Mouse (Mus musculus) frontal cortex, adult 2 months (tissue): ENCODE data around the gene Gm10198. TPM values are rescaled to one million over a fixed set of nuclear protein-coding genes. Genes with fewer than 3 reads are reported as not detected.
A peak's percentile ranks its signal among the peaks of the same experiment; 100 is the strongest.

Experiments used
- DNase-seq, 2 experiments: peaks; one replicate each; pipeline ENCODE4 v3.0.0; 2022; ENCODE audit warnings: low spot score in 1 of 2; ENCODE audit errors: extremely low spot score in 1 of 2
- polyA plus RNA-seq: library from polyadenylated mRNA; depleted of rRNA; stranded (reverse); fragments of >200 nt; gene quantifications from 2 replicates; pipeline ENCODE4 v1.2.3, GENCODE M21; 2012; rRNA removed

The Gm10198 gene
- not detected in 2 replicates for polyA plus RNA-seq

- no peak for DNase-seq
Measured at GRCm38 (mm10) chr13:111592485-111592884, at the start of gene Gm10198. TSS of gene Gm10198 (plus strand) at chr13:111592785.

- no peak for DNase-seq
Measured at GRCm38 (mm10) chr13:111545286-111545685, 47.3 kb upstream of the Gm10198 start.

DNA sequence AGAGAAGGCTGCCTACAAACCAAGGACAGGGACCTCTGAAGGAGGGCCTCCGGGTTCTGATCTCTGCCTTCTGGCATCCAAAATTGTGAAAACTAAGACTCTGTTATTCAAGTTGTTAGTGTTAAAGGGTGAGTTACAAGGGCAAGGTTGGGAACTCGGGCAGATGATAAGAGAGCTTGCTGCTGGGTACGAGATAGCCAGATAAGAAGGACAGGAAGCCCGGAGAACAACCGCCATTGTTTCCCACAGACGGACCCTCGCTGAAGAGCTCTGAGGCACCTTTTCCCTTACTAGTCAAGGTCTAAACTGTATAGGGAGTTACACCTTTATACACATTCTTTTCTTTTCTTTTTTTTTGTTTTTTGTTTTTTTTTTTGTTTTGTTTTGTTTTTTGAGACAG, 39.8 kb upstream of the Gm10198 start:
- no peak for DNase-seq

- no peak for DNase-seq
Measured at GRCm38 (mm10) chr13:111553182-111553581, 39.4 kb upstream of the Gm10198 start.

GRCm38 (mm10) chr13:111553941-111554340, 38.6 kb upstream of the Gm10198 start:
- DNase-seq, result no peak

GRCm38 (mm10) chr13:111555333-111555732, 37.3 kb upstream of the Gm10198 start:
- no peak for DNase-seq

DNA sequence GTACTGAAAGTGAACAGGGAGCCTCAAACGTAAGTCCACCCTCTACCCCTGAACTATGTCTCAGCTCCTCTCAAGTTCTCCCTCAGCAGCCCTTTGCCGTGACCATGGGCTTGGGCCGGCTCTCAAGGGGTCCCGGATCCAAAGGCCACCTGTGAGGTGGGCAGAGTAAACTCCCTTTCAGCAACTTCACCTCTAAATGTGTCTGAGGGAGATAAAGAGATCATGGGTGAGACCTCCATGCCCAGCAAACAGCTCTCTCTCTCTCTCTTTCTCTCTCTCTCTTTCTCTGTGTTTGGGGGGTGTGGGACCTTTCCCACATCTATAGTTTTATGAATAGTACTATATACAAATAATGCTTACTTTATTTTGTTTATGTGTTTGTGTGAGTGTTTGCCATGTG, 36.2 kb upstream of the Gm10198 start:
- no peak for DNase-seq

- DNase-seq, result no peak
Measured at GRCm38 (mm10) chr13:111560152-111560551, 32.4 kb upstream of the Gm10198 start.

- DNase-seq, result no peak
Measured at GRCm38 (mm10) chr13:111562595-111562994, 30.0 kb upstream of the Gm10198 start.

DNA sequence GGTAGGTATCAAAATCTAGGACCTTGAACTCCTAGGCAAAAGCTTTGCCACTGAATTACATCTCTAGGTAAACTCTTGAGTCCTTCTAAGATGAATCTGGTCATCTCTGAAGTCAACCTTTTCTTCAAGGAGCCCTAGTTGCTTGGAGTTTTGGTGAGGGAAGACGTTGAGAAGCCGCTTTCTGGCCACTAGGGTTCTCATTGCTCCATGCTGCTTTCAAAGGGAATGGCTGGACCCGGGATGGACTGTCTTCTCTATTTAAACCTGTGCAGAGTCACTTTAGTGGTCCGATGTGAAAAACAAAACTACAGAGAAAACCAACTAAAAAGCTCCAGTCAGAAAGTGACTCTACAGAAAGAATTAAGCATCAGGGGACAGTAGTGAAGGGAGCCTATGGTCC, 18.4 kb upstream of the Gm10198 start:
- DNase-seq, result peak in 1 of 2 experiments; percentile 1

DNA sequence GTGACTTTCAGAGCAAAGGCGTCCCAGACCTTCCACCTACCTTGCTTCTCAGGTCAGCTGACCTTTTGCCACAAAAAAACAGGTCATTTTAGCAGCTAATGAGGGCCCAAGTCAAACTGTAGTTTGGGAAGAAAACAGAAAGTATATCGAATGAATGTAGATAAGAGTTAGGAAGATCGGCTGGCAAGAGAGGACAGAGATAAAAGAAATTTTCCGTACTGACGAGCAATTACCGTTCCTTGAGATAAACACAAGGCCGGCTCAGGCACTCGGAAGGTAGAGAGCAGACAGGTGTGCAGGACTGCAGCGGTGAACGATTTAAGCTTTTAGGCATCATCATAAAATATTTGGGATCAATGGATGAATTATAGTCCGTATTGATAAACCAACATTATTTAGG, 15.4 kb upstream of the Gm10198 start:
- no peak for DNase-seq

GRCm38 (mm10) chr13:111580054-111580453, 12.5 kb upstream of the Gm10198 start:
- DNase-seq, result no peak

DNA sequence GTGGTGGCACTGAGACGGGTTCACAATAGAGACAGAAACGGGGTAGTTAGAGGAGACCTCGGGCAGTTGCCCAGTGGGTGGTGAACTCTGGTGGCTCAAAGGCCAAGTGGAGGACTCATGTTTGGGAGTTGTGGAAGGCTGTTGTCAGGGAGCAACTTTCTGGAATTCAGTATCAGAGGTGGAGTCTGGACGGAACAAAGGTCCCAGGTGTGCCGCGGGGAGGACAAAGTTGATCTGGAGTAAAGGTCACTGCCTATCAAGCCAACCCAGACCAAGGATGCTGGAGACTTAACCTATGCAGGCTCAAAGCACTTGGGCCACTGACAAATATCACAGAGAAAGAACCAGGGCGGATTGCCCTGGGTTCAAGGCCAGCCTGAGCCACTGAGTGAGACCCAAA, 5.5 kb downstream of the Gm10198 start:
- no peak for DNase-seq

DNA sequence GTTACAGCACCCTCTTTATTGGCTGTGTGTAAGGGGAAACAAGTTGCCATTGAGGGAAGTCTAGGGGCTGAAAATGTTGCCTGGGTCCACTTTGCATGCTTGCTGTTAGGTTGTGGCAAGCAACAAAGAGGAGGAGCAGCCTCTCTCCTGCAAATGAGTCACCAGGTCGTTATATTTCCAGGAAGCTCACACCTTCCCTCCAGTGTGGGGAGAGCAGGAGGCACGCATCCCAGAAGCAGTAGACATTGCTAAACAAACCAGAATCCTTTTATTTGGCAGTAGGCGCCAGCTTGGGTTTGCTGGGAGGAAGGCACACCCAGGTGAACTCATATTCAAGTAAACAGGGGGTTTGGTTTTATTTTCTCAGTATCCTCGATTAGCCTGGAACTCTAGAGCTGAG, 8.8 kb downstream of the Gm10198 start:
- DNase-seq, result no peak

- DNase-seq, result no peak
Measured at GRCm38 (mm10) chr13:111604826-111605225, 12.2 kb downstream of the Gm10198 start.

GRCm38 (mm10) chr13:111616168-111617125, 23.9 kb downstream of the Gm10198 start:
- no peak for DNase-seq

GRCm38 (mm10) chr13:111620433-111620832, 27.8 kb downstream of the Gm10198 start:
- DNase-seq, result no peak

DNA sequence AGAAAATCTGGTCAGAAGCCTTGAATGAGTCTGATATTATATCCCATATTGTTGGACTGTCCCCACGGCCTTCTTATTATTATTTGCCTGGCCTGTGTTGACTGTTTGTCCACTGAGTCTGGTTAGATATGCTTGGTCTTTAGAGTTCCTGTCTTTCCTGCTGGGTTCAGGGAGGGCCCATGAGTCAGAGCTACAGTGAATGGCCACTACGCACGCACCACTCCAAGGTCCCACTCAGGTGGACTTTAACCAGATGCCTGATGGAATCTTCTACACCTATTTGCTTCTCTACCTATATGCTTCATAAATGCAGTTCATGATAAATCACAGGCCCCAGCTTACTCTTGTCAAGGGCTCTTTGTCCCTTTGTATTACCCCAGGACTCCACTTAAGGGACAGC, 29.8 kb downstream of the Gm10198 start:
- DNase-seq, result no peak

DNA sequence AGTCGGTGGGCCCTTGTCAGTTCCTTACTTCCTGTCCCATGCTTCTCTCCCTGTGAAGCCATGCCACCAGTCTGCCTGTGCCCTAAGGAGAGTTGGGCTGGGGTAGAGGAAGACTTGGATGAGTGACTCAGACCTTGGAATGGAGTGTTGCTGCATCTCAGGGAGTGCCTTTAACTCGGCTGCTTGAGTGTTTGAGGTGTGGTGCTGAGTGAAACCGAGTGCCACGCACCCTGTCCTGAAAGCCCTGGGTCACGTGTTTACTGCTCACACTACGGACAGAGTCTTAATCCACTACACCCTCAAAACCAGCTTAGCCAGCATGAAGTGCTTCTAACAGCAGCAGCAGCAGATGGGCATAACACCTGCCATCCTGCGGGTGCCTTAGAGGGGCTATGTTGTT, 30.5 kb downstream of the Gm10198 start:
- DNase-seq, result no peak

- no peak for DNase-seq
Measured at GRCm38 (mm10) chr13:111624115-111624514, 31.5 kb downstream of the Gm10198 start.

- no peak for DNase-seq
Measured at GRCm38 (mm10) chr13:111634163-111635160, 41.9 kb downstream of the Gm10198 start.
